In the genomic region with DNA sequence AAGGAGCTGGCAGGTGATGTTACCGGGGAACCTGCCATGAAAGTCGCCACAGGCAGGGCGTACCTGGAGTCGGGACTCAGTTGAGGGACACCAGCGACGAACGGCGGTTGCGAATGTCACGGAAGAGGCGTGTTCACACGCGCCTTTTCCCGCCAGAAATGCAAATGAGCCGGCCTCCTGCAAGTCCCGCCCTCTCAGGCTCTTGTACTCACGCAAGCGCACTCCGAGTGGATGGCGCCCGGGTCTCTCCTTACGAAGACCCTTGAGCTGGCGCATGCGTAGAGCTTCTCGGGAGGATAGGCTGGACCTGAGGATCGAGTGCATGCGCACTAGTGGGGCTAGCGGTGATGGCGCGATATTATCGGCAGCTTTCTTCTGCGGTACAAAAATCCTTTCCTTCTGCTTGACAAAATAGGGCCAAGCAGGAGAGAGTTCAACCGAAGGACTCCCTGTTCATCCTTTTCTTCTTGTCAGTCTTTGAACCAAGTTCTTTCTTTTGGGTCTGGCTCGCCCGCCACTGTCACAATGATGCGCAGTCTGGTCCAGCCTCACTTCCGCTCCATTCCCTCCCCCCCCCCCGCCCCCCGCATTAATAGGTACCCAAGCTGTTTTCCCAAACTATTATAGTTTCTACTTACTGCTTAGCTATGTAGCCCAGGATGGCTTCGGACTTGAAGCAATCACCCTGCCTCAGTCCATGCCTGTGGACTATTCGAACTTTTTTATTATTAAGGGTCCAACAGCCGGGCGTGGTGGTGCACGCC, we compare ENCODE assay signal across 8 mouse cellular contexts. TPM values are rescaled to one million over a fixed set of nuclear protein-coding genes. Genes with fewer than 3 reads are reported as not detected.
DNase-seq lines count a peak whose midpoint lies in the region; ATAC-seq lines count a peak whose summit lies in the region.

A gene (minus strand): TSS at position 513 of the 764 bp plus-strand sequence.

- peak; percentile 86 for DNase-seq in adrenal gland, adult 8-10 months
- peak; percentile 99 for DNase-seq in embryo, embryonic 11.5 days (ENCODE audit: low read depth, low spot score)
- DNase-seq in gastrocnemius, postnatal 36 days, result peak; percentile 62 to 81
- DNase-seq in left cerebral cortex, postnatal 14 days (ENCODE audit: low spot score in 2 of 2), result peak; percentile 93 to 94
- DNase-seq in right cerebral cortex, postnatal 14 days, result peak; percentile 95
- peak; percentile 84 for DNase-seq in urinary bladder, postnatal 25 days (ENCODE audit: low spot score)

- 0 out of 2 replicates have a peak, but pooled peaks cover 6% of the 10 kb centered on the region for H3K27me3 ChIP-seq in intestine, embryonic 15.5 days (replicated peaks)

- no peak within 1 kb of the TSS for H3K27ac ChIP-seq in intestine, embryonic 15.5 days

- H3K9me3 ChIP-seq in intestine, embryonic 15.5 days, result no peaks in the 10 kb centered on the region

- WGBS in intestine, embryonic 15.5 days, result 8% methylated on average over 44 of the region's 44 CpGs

- H3K9ac ChIP-seq in intestine, embryonic 15.5 days, result peak within 1 kb of the TSS; percentile 28

- ATAC-seq in intestine, embryonic 15.5 days, result peak; percentile 95
- ATAC-seq in megakaryocyte-erythroid progenitor cell, adult 5-6 weeks (replicated peaks; ENCODE audit: low FRiP score, low TSS enrichment, poor library complexity, severe bottlenecking), result peak; percentile 95

- no peaks in the 10 kb centered on the region for H3K36me3 ChIP-seq in intestine, embryonic 15.5 days

- H3K4me2 ChIP-seq in intestine, embryonic 15.5 days (replicated peaks), result peak within 1 kb of the TSS; percentile 68

- intact Hi-C loops in gastrocnemius, postnatal 36 days (cut with DNase I), result loop anchor here (5.0 kb wide), 1 partner anchor 68 kb away; no protein-coding TSS in a partner anchor
- intact Hi-C loops in left cerebral cortex, postnatal 14 days (cut with DNase I), result no loop called here

- H3K4me3 ChIP-seq in intestine, embryonic 15.5 days (replicated peaks), result peak within 1 kb of the TSS; percentile 43

- no peaks in the 10 kb centered on the region for H3K4me1 ChIP-seq in intestine, embryonic 15.5 days (replicated peaks)

RNA-seq across cellular contexts. Expression of the gene that starts here (rescaled TPM):
- 1 to 10 TPM in 1 of 4 experiments, under 1 TPM in 3; 0.12 to 1.2 (median 0.29) TPM for total RNA-seq in adrenal gland, adult 8-10 months (2022)
- total RNA-seq in gastrocnemius, postnatal 36 days (2021), result not detected
- 0.61 and 0.69 TPM in 2 replicates for polyA plus RNA-seq in intestine, embryonic 15.5 days (2015; fragmentation: Nextera tagmentation; extraction: Ambion mirVana)
- total RNA-seq in left cerebral cortex, postnatal 14 days (2021), result 1 to 10 TPM; 3.0 to 3.5 TPM
- 0.89 and 2.0 TPM in 2 replicates for total RNA-seq in megakaryocyte-erythroid progenitor cell, adult 5-6 weeks (2014; fragmentation: Nextera tagmentation)
- 0.52 and 1.1 TPM in 2 replicates for total RNA-seq in megakaryocyte-erythroid progenitor cell, adult 5-6 weeks (2017)

Comparison
In these comparisons a context has a peak if more than half of its experiments do, and no peak if none do; other contexts are left out.
1. Peak in DNase-seq in gastrocnemius, postnatal 36 days; RNA of the gene not detected or under 1 TPM.
2. Peak in ATAC-seq, H3K4me3 ChIP-seq, H3K9ac ChIP-seq and H3K4me2 ChIP-seq in intestine, embryonic 15.5 days; RNA of the gene not detected or under 1 TPM.